In the genomic region with DNA sequence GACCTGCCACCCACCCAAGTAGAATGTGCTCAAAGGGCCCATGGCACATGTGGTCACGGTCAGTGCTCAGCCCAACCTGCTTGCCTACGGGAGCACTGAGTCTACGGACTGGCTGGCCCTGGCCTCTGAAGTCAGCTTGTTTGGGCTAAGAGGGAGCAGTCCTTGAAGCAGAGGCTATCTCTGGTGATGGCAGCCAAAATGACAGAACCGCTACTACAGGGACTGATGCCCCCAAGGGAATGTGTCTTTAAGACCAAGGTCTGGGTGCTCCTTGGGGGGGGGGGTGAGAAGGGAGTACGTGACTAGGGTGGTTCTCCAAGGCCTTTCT, we compare ENCODE assay signal across 8 mouse cellular contexts. TPM values are rescaled to one million over a fixed set of nuclear protein-coding genes. Genes with fewer than 3 reads are reported as not detected.
DNase-seq lines count a peak whose midpoint lies in the region; ATAC-seq and TF ChIP-seq lines count a peak whose summit lies in the region.

No protein-coding gene starts in this region.

- no peak overlapping the region for H3K27ac ChIP-seq in heart, embryonic 14.5 days (replicated peaks in 1 of 2; ENCODE audit: control insufficient read depth in 1 of 2, insufficient read depth in 1 of 2, low read depth in 2 of 2, low read length in 2 of 2)
- no peak overlapping the region for H3K27ac ChIP-seq in forebrain, postnatal 0 days (ENCODE audit: low read depth, low read length)
- H3K27ac ChIP-seq in liver, embryonic 16.5 days (ENCODE audit: low read length), result no peak overlapping the region
- no peak overlapping the region for H3K27ac ChIP-seq in thymus, adult 2 months (ENCODE audit: control insufficient read depth, insufficient read depth, low read length)

- TF ChIP-seq CTCF in forebrain, postnatal 0 days (IDR thresholded peaks at IDR 0.05; ENCODE audit: low read depth), result no peak
- TF ChIP-seq CTCF in thymus, adult 2 months (IDR thresholded peaks at IDR 0.05; ENCODE audit: borderline replicate concordance, control insufficient read depth, extremely low read depth, insufficient read depth, low read length, poor library complexity), result no peak

- no peaks in the 10 kb centered on the region for H3K9me3 ChIP-seq in heart, embryonic 14.5 days (ENCODE audit: control insufficient read depth, low read length)
- no peaks in the 10 kb centered on the region for H3K9me3 ChIP-seq in forebrain, postnatal 0 days (ENCODE audit: low read length)
- H3K9me3 ChIP-seq in liver, embryonic 16.5 days (replicated peaks; ENCODE audit: control insufficient read depth, low read length), result no peaks in the 10 kb centered on the region

- ATAC-seq in heart, embryonic 14.5 days (ENCODE audit: insufficient number of reproducible peaks, insufficient read depth, low FRiP score, low read depth), result no peak
- ATAC-seq in CD4-positive, CD25-positive, alpha-beta regulatory T cell, adult 4 months, result peak; percentile 13
- peak; percentile 11 for ATAC-seq in forebrain, postnatal 0 days
- ATAC-seq in liver, embryonic 16.5 days (ENCODE audit: low read depth), result no peak

- peaks cover 5% of the 10 kb centered on the region; the same call in 1 of the 2 replicates for H3K27me3 ChIP-seq in heart, embryonic 14.5 days (ENCODE audit: control insufficient read depth, insufficient read depth, low read length)
- H3K27me3 ChIP-seq in forebrain, postnatal 0 days (ENCODE audit: insufficient read depth, low read length), result no peaks in the 10 kb centered on the region
- H3K27me3 ChIP-seq in liver, embryonic 16.5 days (ENCODE audit: control insufficient read depth, insufficient read depth, low read depth, low read length), result peaks cover 7% of the 10 kb centered on the region; the same call in 1 of the 2 replicates
- H3K27me3 ChIP-seq in thymus, adult 2 months (ENCODE audit: control insufficient read depth, insufficient read depth, low read length), result no peaks in the 10 kb centered on the region

- H3K36me3 ChIP-seq in heart, embryonic 14.5 days (ENCODE audit: control insufficient read depth, insufficient read depth, low read length), result no peaks in the 10 kb centered on the region
- H3K36me3 ChIP-seq in forebrain, postnatal 0 days (ENCODE audit: insufficient read depth), result no peaks in the 10 kb centered on the region
- H3K36me3 ChIP-seq in liver, embryonic 16.5 days (ENCODE audit: control insufficient read depth, insufficient read depth), result no peaks in the 10 kb centered on the region
- no peaks in the 10 kb centered on the region for H3K36me3 ChIP-seq in thymus, adult 2 months (ENCODE audit: control insufficient read depth, insufficient read depth, low read length)

- no peak overlapping the region for H3K4me3 ChIP-seq in heart, embryonic 14.5 days (ENCODE audit: control insufficient read depth in 1 of 2, insufficient read depth in 1 of 2, low read depth in 1 of 2, low read length in 2 of 2)
- H3K4me3 ChIP-seq in forebrain, postnatal 0 days (ENCODE audit: low read depth, low read length), result no peak overlapping the region
- H3K4me3 ChIP-seq in liver, embryonic 16.5 days (ENCODE audit: low read depth, low read length), result no peak overlapping the region
- no peak overlapping the region for H3K4me3 ChIP-seq in thymus, adult 2 months (ENCODE audit: control insufficient read depth, insufficient read depth, low read length)

- H3K4me2 ChIP-seq in heart, embryonic 14.5 days (ENCODE audit: low read length), result peak overlapping the region; percentile 55
- H3K4me2 ChIP-seq in forebrain, postnatal 0 days (ENCODE audit: low read depth), result 0 out of 2 replicates have a peak overlapping the region, but pooled peaks have one; percentile 8
- H3K4me2 ChIP-seq in liver, embryonic 16.5 days (ENCODE audit: low read depth, low read length), result peak overlapping the region; percentile 21; the same call in 1 of the 2 replicates

- no peak overlapping the region for H3K9ac ChIP-seq in heart, embryonic 14.5 days (ENCODE audit: low read length)
- no peak overlapping the region for H3K9ac ChIP-seq in forebrain, postnatal 0 days
- H3K9ac ChIP-seq in liver, embryonic 16.5 days (ENCODE audit: low read depth, low read length), result no peak overlapping the region

- peaks cover 0 to 5% of the 10 kb centered on the region in 2 experiments; a peak in 2 of 4 replicates for H3K4me1 ChIP-seq in heart, embryonic 14.5 days (ENCODE audit: control insufficient read depth in 2 of 2, insufficient read depth in 2 of 2, low read length in 2 of 2)
- H3K4me1 ChIP-seq in forebrain, postnatal 0 days (ENCODE audit: insufficient read depth), result 0 out of 2 replicates have a peak, but pooled peaks cover 3% of the 10 kb centered on the region
- H3K4me1 ChIP-seq in liver, embryonic 16.5 days (ENCODE audit: control insufficient read depth, low read depth, low read length), result no peaks in the 10 kb centered on the region
- peaks cover 10% of the 10 kb centered on the region for H3K4me1 ChIP-seq in thymus, adult 2 months (replicated peaks; ENCODE audit: control insufficient read depth, insufficient read depth, low read length)

- 30% methylated on average over 5 of the region's 5 CpGs for WGBS in heart, embryonic 14.5 days
- 54% methylated on average over 5 of the region's 5 CpGs for WGBS in forebrain, postnatal 0 days
- whole genome bisulfite sequencing in liver, embryonic 16.5 days (ENCODE audit: insufficient replicate concordance), result 30% methylated on average over 5 of the region's 5 CpGs
- WGBS in thymus, adult 2 months, result 37% methylated on average over 5 of the region's 5 CpGs

- DNase-seq in heart, postnatal 4 days, result no peak
- DNase-seq in forebrain, postnatal 0 days, result no peak
- no peak for DNase-seq in right cerebral cortex, postnatal 4 days
- DNase-seq in thymus, adult 2 months, result no peak
- no peak for DNase-seq in right cerebral cortex, adult 18-20 months

- no peak for TF ChIP-seq POLR2A in thymus, adult 2 months (IDR thresholded peaks at IDR 0.05; ENCODE audit: control insufficient read depth, extremely low read depth, insufficient read depth, low read length, poor library complexity)

RNA-seq across cellular contexts. Expression of gene Inhbb, which starts 35.4 kb away (rescaled TPM):
- polyA plus RNA-seq in heart, embryonic 14.5 days (2014; fragmentation: Nextera tagmentation; extraction: Ambion mirVana), result 0.39 and 0.47 TPM in 2 replicates
- total RNA-seq in heart, postnatal 4 days (2021), result 1 to 10 TPM; 1.4 to 1.8 TPM
- polyA plus RNA-seq in CD4-positive, CD25-positive, alpha-beta regulatory T cell, adult 4 months (2017; shearing (Covaris generic)), result not detected
- total RNA-seq in forebrain, postnatal 0 days (2014; rRNA removed), result 5.8 and 6.0 TPM in 2 replicates
- 4.1 and 4.2 TPM in 2 replicates for polyA plus RNA-seq in forebrain, postnatal 0 days (2015; fragmentation: Nextera tagmentation; extraction: Ambion mirVana)
- 0.09 and 0.11 TPM in 2 replicates for polyA plus RNA-seq in liver, embryonic 16.5 days (2015; fragmentation: Nextera tagmentation; extraction: Ambion mirVana)
- polyA plus RNA-seq in thymus, adult 2 months (2012; rRNA removed), result 2.5 and 3.6 TPM in 2 replicates

RNA-seq across cellular contexts. Expression of gene Ralb, which starts 47.1 kb away (rescaled TPM):
- 116 and 127 TPM in 2 replicates for polyA plus RNA-seq in heart, embryonic 14.5 days (2014; fragmentation: Nextera tagmentation; extraction: Ambion mirVana)
- 10 to 100 TPM; 59.2 to 62.2 TPM for total RNA-seq in heart, postnatal 4 days (2021)
- 10 to 100 TPM in 1 of 2 experiments, 1 to 10 TPM in 1; 9.9 to 11.8 TPM for polyA plus RNA-seq in CD4-positive, CD25-positive, alpha-beta regulatory T cell, adult 4 months (2017; shearing (Covaris generic))
- total RNA-seq in forebrain, postnatal 0 days (2014; rRNA removed), result 40.6 and 41.4 TPM in 2 replicates
- 55.1 and 57.3 TPM in 2 replicates for polyA plus RNA-seq in forebrain, postnatal 0 days (2015; fragmentation: Nextera tagmentation; extraction: Ambion mirVana)
- polyA plus RNA-seq in liver, embryonic 16.5 days (2015; fragmentation: Nextera tagmentation; extraction: Ambion mirVana), result 38.0 and 40.5 TPM in 2 replicates
- 32.4 and 33.5 TPM in 2 replicates for polyA plus RNA-seq in thymus, adult 2 months (2012; rRNA removed)

Comparison
In these comparisons a context has a peak if more than half of its experiments do, and no peak if none do; other contexts are left out.
1. ATAC-seq: peak in CD4-positive, CD25-positive, alpha-beta regulatory T cell, adult 4 months (single experiment) and forebrain, postnatal 0 days (single experiment); none in heart, embryonic 14.5 days (single experiment) and liver, embryonic 16.5 days (single experiment).
2. Peak in every context shown above with its lines, with median percentiles within 50 percentile points of each other: H3K4me2 ChIP-seq.